Mouse (Mus musculus): ENCODE results near the gene Blvrb. TPM values are rescaled to one million over a fixed set of nuclear protein-coding genes. Genes with fewer than 3 reads are reported as not detected.

The Blvrb gene
- total RNA-seq, 2 experiments from 2014 or later: 8.6 to 10.4 TPM

DNA sequence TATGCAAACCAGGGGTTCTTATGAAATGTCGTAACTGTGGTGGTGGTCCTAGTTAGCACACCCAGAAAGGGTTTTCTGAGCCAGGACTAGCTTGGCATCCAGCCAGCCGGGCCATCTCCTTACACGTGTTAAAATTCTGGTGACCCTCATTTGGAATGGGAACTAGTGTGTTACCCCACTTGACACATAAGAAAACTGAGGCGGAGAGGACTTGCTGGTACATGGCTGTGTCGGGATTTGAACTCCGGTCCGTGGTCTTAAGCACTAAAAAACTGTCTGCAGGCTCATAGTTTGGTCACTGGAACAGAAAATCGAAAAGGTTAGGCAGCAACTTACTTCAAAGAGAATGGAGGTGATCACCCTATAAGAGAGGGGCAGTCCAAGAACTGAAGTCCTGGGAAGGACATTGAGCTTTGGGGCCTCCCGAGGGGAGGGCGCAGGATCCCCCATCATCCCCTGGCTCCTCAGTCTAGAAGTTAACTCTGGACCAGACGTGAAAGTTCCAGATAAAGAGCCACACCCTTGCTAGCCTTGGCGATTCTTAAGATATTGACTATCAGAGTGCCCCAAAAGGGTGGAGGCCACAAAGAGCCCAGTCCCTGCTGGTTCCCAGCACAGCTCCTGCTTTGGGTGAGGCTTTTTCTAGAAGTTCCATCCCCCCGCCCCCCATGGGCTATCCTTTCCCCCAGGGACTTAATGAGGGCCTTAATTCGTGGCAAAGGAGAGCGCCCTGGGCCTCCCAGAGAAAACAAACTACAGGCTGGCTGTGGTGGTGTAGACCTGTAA is 836 bp downstream of the Blvrb start:
- no peak for ATAC-seq (replicated peaks; ENCODE audit: poor library complexity, severe bottlenecking)

DNA sequence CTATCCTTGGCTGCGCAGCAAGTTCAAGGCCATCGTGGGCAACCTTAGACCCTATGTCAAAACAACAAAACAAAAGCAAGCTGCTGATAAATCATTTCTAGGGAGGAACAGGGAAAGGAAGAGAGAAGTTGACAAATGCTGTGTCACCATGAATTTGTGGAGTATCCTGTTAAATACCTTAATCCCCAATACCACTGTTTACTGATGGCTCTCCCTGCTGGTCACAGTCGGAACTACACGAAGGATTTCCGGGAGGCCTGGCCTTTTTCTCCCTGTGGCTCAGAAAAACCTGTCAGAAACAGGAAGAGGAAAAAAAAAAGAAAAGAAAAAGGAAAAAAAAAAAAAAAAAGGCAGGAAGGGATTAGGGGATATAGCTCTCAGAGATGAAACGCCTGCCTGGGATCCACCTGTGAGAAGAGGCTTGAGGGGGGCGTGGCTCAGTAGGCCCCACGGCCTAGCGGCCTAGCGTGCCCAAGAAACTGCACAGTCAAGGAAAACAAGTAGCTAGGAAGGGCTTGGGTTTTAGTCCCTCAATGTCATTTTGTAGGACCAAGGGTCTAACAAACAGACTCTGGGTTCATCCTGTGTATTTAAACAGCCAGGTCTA is 1.6 kb downstream of the Blvrb start:
- peak; percentile 13; the same call in 1 of the 2 replicates for ATAC-seq (replicated peaks; ENCODE audit: poor library complexity, severe bottlenecking)

DNA sequence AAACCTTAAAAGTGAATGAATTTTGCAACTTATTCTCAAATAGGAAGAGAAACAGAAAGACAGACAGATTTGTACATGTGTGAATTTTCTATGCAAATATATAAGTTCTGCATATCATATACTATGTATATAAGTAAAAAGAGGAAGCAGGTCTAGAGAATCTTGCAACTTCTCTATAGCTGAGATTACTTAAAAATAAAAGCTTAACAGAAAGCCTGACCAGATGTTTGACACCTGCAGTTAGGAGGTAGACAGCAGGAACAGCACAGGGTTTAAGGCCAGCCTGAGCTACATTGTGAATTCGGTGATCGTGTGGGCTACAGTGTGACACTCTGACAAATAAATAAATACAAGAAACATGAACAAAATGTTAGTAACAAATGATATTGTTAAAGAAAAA is 3.6 kb downstream of the Blvrb start:
- peak; percentile 19 for ATAC-seq (replicated peaks; ENCODE audit: poor library complexity, severe bottlenecking)

DNA sequence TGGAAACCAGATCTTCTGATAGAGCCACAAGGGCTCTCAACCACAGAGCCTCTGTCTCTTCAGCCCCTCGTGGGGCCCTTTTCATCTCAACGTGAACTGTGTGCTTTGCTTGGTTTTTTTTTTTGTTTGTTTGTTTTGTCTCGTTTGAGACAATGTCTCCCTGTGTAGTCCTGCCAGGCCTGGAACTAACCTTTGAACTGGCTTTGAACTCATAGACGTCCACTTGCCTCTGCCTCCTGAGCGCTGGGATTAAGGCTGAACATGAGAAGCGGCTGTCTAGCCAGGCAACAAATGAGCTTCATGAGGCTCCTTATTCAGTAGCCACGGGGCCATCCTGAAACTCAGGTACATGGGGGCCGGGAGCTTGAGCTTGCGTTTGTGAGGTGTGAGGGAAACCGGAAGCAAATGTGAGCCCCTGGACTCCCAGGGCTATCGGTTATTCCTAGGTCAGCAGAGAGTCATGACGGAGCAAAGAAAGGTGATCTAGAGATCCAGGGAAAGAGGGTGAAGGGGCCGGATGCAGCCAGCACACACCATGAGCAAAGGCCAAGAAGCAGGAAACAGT is 4.5 kb downstream of the Blvrb start:
- ATAC-seq (replicated peaks; ENCODE audit: poor library complexity, severe bottlenecking): no peak

DNA sequence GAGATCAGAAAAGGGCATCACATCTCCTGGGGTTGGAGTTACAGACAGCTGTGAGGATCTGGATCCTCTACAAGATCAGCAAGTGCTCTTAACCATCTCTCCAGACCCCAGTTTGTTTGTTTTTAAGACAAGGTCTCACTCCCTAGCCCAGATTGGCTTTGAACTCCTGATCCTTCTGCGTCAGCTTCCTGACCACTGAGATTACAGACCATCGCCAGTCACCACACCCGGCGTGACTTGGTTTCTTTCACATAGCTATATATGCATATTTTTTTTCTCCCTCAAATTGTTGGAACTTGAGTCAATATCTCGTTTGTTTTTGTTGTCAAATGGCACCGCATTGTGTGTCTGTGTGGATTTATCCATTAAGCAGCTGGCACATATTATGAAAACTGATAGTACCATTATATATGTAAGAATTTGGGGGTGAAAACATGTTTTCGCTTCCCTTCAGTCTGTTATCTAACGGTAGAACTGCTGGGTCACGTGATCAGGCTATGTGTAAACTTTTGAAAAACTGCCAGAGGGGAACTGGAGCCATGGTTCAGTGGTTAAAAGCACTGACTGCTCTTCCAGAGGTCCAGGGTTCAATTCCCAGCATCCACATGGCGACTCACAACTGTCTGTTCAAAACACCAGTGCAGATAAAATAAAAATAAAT is 6.8 kb downstream of the Blvrb start:
- ATAC-seq (replicated peaks; ENCODE audit: poor library complexity, severe bottlenecking): peak; percentile 30

DNA sequence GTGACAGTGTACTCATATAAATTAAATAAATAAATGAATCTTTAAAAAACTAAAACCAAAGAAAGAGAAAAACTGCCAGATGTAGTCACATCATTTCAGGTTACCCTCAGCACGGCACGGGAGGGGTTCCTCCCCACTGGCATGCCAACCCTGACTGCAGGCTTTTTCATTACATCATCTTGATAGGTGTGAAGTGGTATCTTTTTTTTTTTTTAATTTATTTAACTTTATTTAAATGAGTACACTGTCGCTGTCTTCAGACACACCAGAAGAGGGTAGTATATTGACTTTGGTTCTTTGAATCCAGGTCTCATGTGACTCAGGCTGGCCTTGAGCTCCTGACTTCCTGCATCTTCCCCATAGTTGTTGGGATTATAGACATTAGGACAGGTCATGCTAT is 7.5 kb downstream of the Blvrb start:
- ATAC-seq (replicated peaks; ENCODE audit: poor library complexity, severe bottlenecking): no peak

DNA sequence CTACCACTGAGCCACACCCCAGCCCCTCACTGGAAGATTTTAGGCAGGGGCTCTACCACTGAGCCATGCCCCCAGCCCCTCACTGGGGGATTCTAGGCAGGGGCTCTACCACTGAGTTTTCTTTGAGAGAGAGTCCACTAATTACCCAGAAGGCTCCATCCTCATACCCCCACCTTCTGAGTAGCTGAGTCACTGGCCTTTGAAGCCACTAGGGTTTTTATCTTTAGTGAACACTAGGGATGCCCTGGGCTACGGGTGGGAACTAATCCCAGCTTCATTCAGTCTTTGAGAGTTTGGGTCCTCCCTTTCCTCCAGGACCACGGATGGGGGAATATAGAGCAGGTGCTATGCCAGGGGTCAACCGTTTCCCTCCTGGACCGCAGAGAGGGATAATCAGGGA is 10.8 kb downstream of the Blvrb start:
- no peak for ATAC-seq (replicated peaks; ENCODE audit: poor library complexity, severe bottlenecking)

DNA sequence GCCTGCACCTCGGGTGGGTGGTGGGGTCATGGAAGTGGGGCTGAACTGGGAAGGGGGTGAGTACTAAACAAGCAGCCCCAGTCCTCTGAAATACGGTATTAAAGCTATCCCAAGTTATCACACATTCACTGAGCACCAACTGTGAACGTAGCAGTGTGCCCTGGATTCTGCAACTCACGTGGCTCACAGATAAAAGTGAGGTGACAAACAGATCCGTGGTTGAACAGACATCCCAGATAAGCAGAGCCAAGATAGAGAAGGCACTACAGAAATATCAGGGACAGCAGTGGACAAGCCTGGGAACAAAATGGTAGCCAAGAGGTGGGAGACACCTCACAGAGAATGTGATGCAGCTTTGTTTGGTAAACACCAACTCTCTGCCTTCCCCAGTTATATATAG is 11.9 kb downstream of the Blvrb start:
- no peak for ATAC-seq (replicated peaks; ENCODE audit: poor library complexity, severe bottlenecking)

DNA sequence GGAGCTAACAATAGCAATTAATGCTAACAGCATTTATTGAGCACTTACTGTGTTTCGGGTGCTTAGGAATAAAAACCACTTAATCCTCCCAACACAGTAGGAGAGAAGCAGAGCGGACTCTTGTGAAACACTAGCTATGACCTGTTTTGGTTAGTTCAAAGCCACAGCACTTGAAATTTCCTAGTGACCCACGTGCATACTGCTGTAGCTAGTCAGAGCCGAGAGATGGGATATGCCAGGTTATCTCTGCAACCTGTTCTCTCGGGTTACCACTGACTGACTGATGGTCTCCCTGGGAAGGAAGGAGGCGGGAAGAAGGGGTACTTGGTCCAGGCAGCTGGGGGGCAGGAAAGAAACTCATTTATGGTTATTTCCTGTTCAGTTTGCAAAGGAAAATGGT is 12.7 kb downstream of the Blvrb start:
- ATAC-seq (replicated peaks; ENCODE audit: poor library complexity, severe bottlenecking): peak; percentile 69

DNA sequence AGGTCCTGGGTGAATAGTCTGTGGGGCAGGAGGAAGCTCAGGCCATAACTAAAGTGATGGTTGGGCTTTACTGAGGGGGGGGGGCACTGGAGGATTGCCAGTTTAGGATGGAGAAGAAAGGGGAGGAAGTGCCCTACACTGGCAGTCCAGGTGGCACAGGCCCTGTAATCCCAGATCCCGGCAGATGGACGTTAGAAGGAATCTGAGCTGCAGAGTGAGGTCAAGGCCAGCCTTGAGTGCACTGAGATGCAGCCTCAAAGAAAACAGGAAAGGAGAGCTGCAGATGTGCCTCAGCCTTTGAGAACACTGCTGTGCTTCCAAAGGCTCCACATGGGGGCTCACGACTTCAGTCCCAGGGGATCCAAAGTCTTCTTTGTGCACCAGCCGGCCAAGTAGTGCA is 19.9 kb downstream of the Blvrb start:
- no peak for ATAC-seq (replicated peaks; ENCODE audit: poor library complexity, severe bottlenecking)

DNA sequence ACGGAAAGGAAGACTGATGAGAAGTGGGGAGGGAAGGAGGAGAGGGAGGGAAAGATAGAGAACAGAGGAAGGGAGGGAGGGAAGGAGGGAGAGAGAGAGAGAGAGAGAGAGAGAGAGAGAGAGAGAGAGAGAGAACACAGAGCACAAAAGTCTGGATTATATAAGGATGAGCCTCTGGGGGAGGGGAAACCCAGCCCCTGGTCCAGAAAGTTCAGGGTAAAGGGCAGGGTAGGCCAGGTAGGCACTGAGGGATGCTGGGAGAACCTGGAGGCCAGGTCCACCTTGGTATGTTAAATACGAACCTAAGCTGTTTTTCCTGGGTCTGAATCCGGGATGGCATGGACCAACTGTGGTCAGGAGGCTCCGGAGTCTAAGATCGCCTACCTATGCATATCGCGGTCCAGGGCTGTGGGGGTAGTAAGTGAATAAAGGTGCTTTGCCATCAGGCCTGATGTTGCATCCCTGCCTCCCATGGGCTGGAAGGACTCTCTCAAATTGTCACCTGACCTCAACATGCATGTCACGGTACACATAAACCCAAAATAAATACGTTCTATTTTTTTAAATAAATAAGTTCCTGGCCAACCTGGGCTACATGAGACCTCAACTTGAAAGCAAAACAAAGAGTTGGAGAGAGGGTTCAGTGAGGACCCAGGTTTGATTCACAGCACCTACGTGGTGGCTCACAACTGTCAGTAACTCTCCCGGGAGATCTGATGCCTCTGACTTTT is 23.8 kb downstream of the Blvrb start:
- ATAC-seq (replicated peaks; ENCODE audit: poor library complexity, severe bottlenecking): no peak

DNA sequence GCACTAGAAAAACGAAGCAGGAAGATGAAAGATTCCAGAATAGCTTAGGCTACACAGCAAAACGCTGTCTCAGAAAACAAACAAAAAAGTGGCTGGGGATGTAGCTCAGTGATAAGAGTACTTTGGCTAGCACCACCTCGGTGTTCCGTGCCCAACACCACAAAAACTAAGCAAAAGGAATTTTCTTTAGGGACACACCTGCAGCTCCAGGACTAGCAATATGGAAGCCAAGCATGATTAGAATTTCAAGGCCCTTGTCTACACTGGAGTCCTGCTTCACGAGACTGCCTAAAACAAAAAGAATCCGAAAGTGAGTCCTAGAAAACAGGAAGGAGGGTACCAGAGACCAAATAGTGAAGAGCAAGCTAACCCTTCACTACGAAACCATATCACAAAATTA is 24.8 kb downstream of the Blvrb start:
- ATAC-seq (replicated peaks; ENCODE audit: poor library complexity, severe bottlenecking): no peak

DNA sequence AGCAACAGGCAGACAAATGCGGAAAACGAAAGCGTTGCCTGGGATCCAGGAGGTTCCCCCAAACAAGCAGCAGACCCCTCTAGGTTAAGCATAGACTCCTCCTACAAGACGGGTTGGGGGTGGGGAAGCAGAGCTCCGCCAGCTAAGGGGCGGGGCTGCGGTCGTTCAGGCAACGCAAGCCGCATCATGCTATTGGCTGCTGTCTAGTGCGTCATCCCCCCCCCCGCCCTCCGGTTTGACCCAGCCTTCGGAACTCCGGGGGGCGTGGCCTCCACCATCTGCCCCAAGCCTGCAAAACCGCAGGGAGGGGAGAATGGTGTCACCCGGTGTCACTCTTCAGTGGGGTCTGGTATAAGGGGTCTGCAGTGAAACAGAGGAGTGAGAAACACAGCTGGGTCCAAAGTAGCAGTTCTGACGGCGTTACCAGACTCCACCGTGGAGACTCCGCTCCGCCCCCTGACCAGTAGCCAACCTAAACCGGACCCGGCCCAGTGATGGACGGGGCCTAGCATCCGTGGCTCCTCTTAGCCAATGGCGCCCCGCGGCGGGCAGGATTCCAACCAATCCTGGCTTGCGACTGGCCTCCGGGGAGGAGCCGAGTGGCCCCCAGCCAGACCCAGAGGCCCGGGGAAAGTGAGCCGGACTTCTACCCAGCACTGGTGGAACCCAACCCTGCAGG is 25.5 kb downstream of the Blvrb start, which contains the start of gene Sertad3:
Gene Sertad3 (plus strand): TSS at position 613 of the 679 bp plus-strand sequence.
- ATAC-seq (replicated peaks; ENCODE audit: poor library complexity, severe bottlenecking): peak; percentile 71

DNA sequence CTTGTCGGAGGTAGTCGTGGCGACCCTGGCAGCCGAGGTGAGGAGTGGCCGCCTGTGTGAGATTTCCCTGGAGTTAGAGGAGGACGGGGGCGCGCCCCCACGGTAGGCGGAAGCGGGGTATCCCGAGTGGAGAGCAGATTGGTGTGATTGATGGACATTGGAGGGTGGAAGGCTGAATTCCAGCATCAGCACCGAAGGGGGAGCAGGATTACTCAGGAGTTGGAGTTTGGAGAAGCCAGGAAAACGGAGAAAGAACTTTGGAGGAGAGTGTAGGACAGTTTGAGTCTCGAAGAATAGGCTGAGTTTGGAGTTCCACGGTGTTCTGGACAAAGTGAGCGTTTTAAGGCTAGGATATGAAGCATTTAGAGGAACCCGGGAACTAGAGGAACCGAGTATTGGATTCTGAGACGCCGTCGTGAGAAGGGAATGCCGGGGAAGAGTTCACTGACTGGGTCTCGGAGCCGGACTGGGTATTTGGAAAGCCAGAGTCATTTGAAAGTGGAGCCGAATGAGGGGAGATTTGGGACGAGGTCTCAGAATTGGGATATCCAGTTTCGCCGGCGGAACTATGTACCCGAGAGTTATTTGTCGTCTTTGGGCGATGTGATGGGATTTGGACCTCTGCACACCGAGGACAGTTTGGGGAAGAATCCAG is 26.2 kb downstream of the Blvrb start:
- no peak for ATAC-seq (replicated peaks; ENCODE audit: poor library complexity, severe bottlenecking)

DNA sequence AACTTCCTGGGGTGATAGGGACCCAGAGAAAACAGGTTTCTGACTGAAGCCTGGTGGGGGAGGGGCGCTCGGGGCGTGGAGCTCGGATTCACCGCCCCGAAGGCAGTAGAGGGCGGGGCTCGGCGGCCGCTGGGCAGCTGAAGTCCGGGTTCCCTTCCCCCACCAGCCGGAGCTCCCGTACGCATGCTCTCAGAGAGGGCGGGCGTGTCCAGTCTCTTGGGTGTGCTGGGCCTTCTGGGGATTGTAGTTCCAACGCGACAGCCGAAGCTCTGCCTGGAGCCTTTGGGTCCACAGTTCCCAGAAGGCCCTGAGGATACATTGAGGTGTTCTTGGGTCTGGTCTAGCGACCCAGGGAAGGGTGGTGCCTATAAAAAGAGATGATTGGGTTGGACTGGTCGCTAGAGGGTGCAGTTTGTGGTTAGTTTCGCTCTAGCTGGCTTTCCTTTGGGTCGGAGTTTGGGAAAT is 26.7 kb downstream of the Blvrb start:
- ATAC-seq (replicated peaks; ENCODE audit: poor library complexity, severe bottlenecking): peak; percentile 74

DNA sequence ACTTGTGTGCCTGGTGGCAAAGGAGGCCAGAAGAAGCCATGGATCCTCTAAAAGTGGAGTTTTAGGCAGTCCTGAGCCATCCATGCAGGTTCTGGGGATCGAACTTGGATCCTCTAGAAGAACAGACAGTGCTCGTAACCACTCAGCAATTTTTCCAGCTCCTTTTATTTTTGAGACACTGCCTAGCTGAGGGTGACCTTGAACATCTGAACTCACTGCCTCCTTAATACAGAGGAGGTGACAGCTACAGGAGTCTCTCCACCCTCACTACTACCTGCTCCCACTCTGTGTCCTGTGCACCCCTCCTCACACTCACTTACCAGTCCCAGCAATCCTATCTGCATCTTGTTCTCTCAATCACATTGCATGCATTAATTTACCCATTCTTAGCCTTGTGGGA is 27.8 kb downstream of the Blvrb start:
- no peak for ATAC-seq (replicated peaks; ENCODE audit: poor library complexity, severe bottlenecking)

DNA sequence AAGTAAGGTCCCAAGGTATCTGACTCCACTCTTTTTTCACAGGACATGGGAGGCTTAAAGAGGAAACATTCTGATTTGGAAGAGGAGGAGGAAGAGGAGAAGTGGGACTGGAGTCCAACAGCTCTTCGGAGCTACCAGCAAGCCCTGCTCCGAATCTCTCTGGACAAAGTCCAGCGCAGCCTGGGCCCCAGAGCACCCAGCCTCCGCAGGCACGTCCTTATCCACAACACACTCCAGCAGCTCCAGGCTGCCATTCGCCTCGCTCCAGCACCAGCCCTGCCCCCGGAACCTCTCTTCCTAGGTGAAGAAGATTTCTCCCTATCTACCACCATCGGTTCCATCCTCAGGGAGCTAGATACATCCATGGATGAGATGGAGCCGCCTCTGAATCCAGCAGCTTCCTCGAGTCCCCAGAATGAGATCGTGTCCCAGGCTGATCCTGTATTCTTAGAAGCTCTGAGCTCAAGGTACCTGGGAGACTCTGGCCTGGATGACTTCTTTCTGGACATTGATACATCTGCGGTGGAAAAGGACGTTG is 28.4 kb downstream of the Blvrb start:
- ATAC-seq (replicated peaks; ENCODE audit: poor library complexity, severe bottlenecking): no peak

DNA sequence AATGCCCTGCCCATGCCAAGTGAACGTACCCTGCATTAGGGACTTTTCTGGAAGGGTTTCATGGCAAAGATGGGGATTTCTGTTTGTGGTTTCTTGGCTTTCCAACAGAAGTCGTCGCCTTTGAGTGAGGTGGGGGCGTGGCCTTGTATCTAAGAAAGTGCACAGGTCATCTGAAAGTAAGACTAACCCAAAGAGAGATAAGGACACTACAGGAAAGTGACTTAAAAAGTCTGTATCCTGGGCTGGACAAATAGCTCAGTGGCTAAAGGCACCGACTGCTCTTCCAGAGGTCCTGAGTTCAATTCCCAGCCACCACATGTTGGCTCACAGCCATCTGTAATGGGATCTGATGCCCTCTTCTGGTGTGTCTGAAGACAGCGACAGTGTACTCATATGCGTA is 30.8 kb downstream of the Blvrb start:
- ATAC-seq (replicated peaks; ENCODE audit: poor library complexity, severe bottlenecking): no peak

DNA sequence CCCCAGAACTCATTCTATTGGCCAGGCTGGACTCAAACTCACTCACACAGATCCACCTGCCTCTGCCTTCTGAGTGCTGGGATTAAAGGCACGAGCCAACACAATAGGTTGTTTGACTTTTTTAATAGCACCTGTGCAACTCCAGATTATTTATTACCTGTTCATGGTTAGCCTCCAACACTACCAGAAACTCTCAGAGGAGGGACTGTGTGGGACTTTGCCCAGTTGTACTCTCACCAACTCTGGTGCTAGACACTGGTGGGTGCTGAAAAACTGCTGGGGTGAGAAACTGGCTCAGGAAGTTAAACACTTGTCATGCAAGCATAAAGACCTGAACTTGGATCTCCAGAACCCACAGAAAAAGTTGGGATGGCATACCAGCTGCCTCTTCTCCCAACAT is 32.0 kb downstream of the Blvrb start:
- no peak for ATAC-seq (replicated peaks; ENCODE audit: poor library complexity, severe bottlenecking)
